Mouse (Mus musculus) embryonic fibroblast, embryonic 13.5 days (primary cell): ENCODE measurements around the gene Oosp2. TPM values are rescaled to one million over a fixed set of nuclear protein-coding genes. Genes with fewer than 3 reads are reported as not detected.

Experiments used
- H3K27ac ChIP-seq: 2 replicates; pipeline ENCODE4 v1.5.1; 2012; ENCODE audit warnings: low read length, control low read depth, inconsistent platforms; ENCODE audit not compliant: insufficient read depth
- H3K4me1 ChIP-seq: 2 replicates; pipeline ENCODE4 v1.6.1; 2011; ENCODE audit warnings: low read length; ENCODE audit not compliant: control insufficient read depth, insufficient read depth
- H3K4me3 ChIP-seq: 2 replicates; pipeline ENCODE4 v1.5.1; 2011; ENCODE audit warnings: mild to moderate bottlenecking, control low read depth, low read length; ENCODE audit not compliant: insufficient read depth
- CTCF ChIP-seq: IDR thresholded peaks from 2 replicates; pipeline ENCODE4 v1.5.1; 2011; ENCODE audit warnings: mild to moderate bottlenecking, control low read depth, low read length, moderate library complexity, borderline replicate concordance; ENCODE audit not compliant: insufficient read depth
- POLR2A ChIP-seq: IDR thresholded peaks from 2 replicates; pipeline ENCODE4 v1.6.1; 2011; ENCODE audit warnings: low read depth, mild to moderate bottlenecking, control low read depth, low read length, moderate library complexity
- polyA plus RNA-seq: library from polyadenylated mRNA; stranded (reverse); fragments of >200 nt; gene quantifications from 2 replicates; pipeline ENCODE4 v1.2.4, GENCODE M21; 2011; ENCODE audit warnings: low read depth; ENCODE audit not compliant: missing spikeins, insufficient read length

Oosp2 gene
- not detected in 2 replicates for polyA plus RNA-seq

DNA sequence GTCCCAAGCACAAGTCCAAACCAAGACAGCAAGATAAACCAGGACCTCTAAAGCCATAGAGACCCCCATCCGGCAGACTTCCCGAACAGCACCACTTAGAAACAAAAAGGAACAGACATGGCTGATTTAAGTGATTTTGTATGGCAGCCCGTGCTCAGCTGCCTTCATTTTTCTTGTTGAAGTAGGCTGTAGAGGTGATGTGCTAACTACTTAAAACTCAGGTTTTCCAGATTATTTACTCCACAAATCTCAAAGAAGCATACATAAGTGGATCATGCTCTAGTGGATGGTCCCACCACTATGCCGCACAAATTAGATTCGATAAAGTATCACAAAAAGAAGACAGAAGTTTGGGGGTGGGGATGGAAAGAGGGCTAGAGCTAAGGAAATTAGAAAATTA lies at the start of gene Oosp2:
Gene Oosp2 (minus strand): TSS at position 101 of the 400 bp plus-strand sequence.
- Histone ChIP-seq H3K4me1 (no peaks in the 10 kb centered on the region), H3K27ac (no peak within 1 kb of the TSS), H3K4me3 (no peak within 1 kb of the TSS)
- TF ChIP-seq CTCF, result no peak
- no peak for TF ChIP-seq POLR2A

DNA sequence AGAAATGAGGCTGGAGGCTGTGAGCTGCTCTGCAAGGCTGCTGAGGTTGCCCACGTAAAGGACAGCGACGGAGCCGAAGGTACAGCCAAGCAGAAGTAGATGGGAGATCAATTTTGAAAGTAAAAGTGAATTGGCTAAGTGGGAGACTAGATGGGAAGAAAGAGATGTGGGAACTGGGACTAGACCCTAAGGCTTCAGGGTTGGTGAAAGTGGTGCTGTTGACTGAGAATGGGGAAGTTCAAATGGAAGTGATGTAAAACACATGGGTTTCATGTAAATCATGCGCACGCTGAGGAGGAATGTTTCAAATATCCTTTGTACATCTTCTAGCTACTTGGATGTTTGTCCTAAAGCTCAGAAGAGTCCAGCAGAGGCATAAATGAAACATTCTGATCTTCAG lies 38.0 kb upstream of the Oosp2 start:
- no peak overlapping the region for H3K4me3 ChIP-seq
- H3K4me1 ChIP-seq, result no peaks in the 10 kb centered on the region
- no peak for TF ChIP-seq CTCF
- no peak for TF ChIP-seq POLR2A
- H3K27ac ChIP-seq, result no peak overlapping the region

DNA sequence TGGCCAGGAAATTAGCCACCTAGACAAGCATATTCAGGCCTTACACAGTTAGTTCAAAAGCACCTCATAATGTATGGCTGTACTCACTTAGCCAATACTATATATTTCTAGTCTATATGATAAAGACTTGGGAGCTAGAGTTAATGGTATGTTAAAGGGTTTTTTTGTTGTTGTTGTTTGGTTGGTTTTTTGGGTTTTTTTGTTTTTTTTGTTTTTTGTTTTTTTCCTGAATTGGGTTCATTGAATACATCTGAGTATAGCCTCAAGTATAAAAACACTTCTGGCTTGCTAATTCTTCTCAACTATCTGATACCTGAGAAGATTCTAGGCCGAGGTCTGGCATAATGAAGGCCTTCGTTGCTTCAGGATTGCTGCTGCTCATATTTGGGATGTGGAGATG lies 36.4 kb upstream of the Oosp2 start, which contains the start of gene Oosp3:
Gene Oosp3 (plus strand): TSS at position 301 of the 400 bp plus-strand sequence.
- TF ChIP-seq CTCF, result no peak
- no peak for TF ChIP-seq POLR2A
- H3K4me1 ChIP-seq, result no peaks in the 10 kb centered on the region
- H3K4me3 ChIP-seq, result no peak within 1 kb of the TSS
- H3K27ac ChIP-seq, result no peak within 1 kb of the TSS

DNA sequence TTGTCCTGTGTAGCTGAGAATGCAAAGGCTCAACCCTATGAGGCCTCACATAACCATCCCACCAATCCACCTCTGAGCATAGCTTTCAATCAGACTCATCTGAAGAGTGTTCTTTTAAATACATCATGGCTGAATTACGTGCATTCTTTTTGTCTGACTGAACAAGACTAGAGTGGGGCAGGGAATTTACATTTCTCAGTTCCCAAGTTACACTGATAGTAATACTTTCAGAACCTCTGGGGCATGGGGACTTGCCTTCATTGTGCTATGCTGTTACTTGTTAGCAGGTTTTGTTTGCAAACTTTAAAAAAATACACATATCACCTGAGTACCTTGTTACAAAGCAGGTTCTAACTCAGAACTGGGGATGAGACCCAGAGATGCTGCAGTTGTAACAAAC lies 31.1 kb upstream of the Oosp2 start:
- Histone ChIP-seq H3K4me1 (no peaks in the 10 kb centered on the region), H3K4me3 (no peak overlapping the region), H3K27ac (no peak overlapping the region)
- TF ChIP-seq CTCF (no peak), POLR2A (no peak)

DNA sequence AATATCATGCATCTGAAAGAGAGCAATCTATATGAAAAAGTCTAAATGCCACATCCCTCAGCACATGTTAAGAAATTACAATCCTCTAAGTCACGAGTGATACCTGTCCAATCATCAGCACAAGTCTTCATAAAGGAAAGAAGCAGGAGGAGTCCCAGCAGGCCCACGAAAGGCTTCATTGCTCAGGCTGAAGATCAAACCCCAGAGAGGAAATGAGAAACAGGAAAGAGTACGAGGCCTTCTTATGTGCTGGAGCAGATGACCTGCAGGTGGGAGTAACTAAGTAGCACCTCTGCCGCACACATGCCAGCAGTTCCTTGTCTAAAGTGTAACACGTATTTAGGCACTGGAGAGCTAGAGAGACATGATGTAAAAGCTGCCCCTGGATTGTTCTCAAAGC lies 30.5 kb upstream of the Oosp2 start, which contains the start of gene Oosp1:
Gene Oosp1 (minus strand): TSS at position 312 of the 400 bp plus-strand sequence.
- H3K4me1 ChIP-seq, result no peaks in the 10 kb centered on the region
- H3K4me3 ChIP-seq, result no peak within 1 kb of the TSS
- H3K27ac ChIP-seq, result no peak within 1 kb of the TSS
- TF ChIP-seq POLR2A (no peak), CTCF (no peak)

DNA sequence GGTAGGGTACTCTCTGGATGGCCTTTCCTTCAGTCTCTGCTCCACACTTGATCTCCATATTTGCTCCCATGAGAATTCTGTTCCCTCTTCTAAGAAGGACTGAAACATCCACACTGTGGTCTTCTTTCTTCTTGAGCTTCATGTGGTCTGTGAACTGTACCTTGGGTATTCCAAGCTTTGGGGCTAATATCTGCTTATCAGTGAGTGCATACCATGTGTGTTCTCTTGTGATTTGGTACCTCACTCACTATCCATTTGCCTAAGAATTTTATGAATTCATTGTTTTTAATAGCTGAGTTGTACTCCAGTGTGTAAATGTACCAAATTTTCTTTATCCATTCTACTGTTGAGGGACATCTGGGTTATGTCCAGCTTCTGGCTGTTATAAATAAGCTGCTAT lies 1.2 kb upstream of the Oosp2 start:
- Histone ChIP-seq H3K4me1 (no peaks in the 10 kb centered on the region), H3K4me3 (no peak overlapping the region), H3K27ac (no peak overlapping the region)
- TF ChIP-seq CTCF, result no peak
- TF ChIP-seq POLR2A, result no peak

DNA sequence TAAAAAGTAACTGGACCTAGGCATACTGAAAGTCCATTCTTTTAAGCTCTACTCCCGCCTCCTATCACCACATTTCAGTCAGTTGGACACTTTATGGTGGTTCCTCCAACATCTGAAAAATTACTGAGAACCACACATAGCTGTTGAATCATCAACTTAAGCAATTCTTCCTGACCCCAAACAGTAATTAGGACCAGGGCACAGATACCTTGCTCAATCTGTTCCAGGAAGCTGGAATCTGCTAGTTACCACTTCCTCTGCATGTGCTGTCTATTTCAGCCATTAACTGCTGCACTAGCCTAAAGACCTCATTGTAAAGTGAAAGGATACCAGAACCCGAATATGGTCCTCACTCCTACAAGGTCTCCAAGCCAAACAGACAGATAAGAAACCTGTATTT lies 1.2 kb downstream of the Oosp2 start:
- H3K4me1 ChIP-seq, result no peaks in the 10 kb centered on the region
- H3K27ac ChIP-seq, result no peak overlapping the region
- no peak for TF ChIP-seq CTCF
- TF ChIP-seq POLR2A, result no peak
- H3K4me3 ChIP-seq, result no peak overlapping the region

DNA sequence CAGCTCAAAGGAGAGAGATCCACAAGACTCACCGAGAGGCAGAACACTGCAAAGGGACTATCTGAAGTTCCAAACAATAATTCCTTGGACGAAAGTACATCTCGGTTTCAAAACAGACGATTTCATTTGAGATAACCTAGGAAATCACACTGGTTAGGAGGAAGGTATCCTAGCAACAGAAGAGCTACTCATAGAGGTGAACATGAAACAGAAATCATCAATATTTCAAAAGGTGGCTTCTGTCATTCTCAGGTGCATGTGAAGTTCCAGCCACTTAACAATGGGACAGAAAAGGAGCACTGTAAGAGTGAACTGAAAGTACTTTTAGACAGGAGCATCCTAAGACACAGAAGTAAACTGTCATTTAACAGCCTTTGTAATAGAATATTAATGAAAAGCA lies 10.8 kb downstream of the Oosp2 start:
- no peaks in the 10 kb centered on the region for H3K4me1 ChIP-seq
- no peak for TF ChIP-seq POLR2A
- H3K4me3 ChIP-seq, result no peak overlapping the region
- no peak overlapping the region for H3K27ac ChIP-seq

DNA sequence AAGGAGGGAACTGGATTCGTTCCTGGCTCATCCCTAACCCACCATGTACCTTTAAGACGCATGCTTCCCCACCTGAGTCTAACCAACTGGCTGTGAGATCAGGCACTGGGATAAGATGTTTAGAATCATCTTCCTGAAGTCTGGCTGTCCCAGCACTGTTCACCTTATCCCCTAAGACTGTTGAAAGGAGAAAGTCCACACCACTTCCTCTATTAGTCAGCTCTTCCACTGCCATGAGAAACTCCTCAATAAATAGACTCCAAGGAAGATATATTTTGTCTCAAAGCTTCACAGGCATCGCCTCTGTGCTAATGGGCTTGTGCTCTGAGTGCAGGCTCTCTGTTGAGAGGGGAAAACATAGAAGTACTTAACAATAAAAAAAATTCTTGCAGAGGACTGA lies 14.2 kb downstream of the Oosp2 start:
- TF ChIP-seq CTCF (no peak), POLR2A (no peak)
- H3K4me3 ChIP-seq, result no peak overlapping the region
- H3K27ac ChIP-seq, result no peak overlapping the region
- no peaks in the 10 kb centered on the region for H3K4me1 ChIP-seq

DNA sequence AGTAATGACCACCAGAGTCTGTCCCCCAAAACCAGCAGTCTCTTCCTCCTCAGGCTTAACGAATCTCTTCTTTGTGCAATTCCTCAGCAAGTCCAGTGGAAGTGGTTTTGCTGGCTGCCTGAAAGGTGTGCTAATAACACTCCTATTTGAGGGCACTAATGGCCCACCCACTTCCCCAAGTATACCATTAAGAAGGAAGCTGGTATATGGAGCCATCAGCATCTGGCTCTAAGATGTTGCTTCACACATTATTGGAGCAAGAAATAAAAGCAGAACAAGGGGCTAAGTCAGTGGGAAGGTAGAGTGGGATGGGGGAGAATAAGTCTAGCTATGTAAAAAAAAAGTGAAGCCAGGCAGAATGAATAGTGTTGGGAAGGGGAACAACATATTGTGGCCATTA lies 19.6 kb downstream of the Oosp2 start, which contains the start of gene Ms4a3:
Gene Ms4a3 (minus strand): TSS at position 120 of the 400 bp plus-strand sequence.
- H3K4me3 ChIP-seq, result no peak within 1 kb of the TSS
- H3K4me1 ChIP-seq, result no peaks in the 10 kb centered on the region
- TF ChIP-seq POLR2A (no peak), CTCF (no peak)
- no peak within 1 kb of the TSS for H3K27ac ChIP-seq

DNA sequence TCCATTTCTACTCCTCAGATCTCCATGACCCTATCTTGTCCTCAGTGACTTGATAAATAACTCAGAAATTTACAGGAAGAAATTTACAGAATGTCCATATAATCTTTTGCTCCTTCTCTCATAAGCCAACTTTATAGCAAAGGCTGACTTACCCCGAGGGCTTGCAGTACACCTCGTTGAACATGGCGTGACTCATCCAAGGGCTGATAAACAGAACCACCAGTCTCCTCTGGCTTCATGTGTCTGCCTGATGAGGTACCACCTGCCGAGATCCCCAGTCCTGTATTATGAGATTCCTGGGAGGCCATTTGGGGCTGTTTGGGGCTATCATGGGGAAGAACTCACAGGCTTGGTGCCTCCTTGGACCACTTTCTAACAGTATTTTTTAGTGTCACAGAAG lies 21.3 kb downstream of the Oosp2 start:
- no peak for TF ChIP-seq POLR2A
- TF ChIP-seq CTCF, result no peak
- Histone ChIP-seq H3K27ac (no peak overlapping the region), H3K4me3 (no peak overlapping the region), H3K4me1 (no peaks in the 10 kb centered on the region)
